Mouse (Mus musculus) thymus, postnatal 25 days (tissue): ENCODE data around the gene Pitpnm3.

ENCODE experiments used
- DNase-seq: peaks from one replicate; pipeline ENCODE4 v3.0.0; 2022

Pitpnm3 gene

GRCm38 (mm10) chr11:72014674-72015073 is 120.9 kb downstream of the Pitpnm3 start:
- DNase-seq = no peak

DNA sequence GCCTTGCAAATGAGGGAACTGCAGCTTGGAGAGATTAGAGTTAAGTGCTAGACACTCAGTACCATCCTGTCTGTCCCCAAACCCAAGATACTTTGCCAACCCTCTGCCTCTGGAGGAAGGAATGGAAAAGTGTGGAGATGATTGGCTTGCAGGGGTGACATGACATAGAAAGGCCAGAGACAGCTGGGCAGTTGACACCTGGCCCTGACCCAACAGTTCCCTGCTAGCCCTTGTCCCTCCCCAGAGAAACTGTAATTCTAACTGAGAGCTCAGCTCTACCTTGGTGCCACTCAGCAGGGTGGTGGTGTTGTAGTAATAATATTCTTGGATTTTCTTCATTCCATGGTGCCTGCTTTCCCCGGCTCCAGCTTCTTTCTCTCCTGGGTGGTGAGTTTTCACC is 123.6 kb downstream of the Pitpnm3 start:
- no peak for DNase-seq

DNA sequence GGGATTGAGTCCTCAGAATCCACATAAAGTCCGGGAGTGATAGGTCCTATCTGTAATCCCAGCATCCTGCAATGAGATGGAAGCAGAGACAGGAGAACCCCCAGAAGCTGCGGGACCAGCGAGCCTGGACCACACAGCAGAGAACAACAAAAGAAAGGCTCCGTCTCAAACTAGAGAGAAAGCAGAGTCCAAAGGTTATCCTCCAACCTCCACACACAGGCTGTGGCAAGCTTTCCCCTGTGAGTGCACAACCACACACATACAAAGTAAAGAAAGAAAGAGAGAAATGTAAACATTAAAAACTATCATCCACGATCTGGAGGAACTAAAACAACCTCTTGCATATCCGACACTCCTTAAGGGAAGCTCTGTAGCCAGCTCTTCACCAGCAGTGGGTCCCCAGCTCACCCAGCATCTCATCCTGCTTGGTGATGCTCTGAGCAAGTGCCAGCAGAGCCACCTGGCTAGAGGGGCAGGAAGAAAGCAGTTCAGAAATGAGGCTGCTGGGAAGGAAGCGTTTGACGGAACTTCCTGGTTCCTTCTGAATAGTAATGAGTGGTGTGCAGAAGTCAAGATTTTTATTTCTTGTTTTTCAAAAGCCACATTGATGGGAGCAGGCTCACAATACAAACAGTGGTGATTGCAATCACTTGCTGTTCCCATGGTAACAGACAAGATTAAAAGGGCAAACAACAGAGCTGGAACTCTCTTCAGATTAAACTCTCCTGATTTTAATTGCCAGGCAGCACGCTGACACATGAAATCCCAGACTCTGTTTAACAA is 124.4 kb downstream of the Pitpnm3 start:
- no peak for DNase-seq

- no peak for DNase-seq
Measured at GRCm38 (mm10) chr11:72010367-72010766, 125.2 kb downstream of the Pitpnm3 start.

DNA sequence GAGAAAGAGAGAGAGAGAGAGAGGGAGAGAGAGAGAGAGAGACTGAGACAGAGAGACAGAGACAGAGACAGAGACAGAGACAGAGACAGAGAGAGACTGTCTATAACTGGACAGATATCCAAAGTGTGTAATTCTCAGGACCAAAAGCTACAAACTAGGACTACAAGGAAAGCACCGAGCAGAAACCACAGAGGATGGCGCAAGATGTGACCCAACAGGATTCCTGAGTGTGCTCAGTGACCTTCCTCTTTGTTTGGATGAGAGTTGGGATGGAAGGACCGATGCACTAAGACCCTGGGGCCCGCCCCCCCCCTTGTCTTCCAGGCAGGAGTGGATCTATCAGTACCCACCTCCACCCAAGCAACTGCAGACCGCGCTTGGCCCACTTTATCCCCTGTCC is 130.0 kb downstream of the Pitpnm3 start:
- no peak for DNase-seq

- no peak for DNase-seq
Measured at GRCm38 (mm10) chr11:72003171-72003570, 132.4 kb downstream of the Pitpnm3 start.

- peak; percentile 42 for DNase-seq
Measured at GRCm38 (mm10) chr11:72002138-72002853, 133.3 kb downstream of the Pitpnm3 start.

- DNase-seq = no peak
Measured at GRCm38 (mm10) chr11:72000194-72000593, 135.4 kb downstream of the Pitpnm3 start.
